Mouse (Mus musculus): ENCODE measurements around the gene Gnb5. TPM values are rescaled to one million over a fixed set of nuclear protein-coding genes. Genes with fewer than 3 reads are reported as not detected.
"Not testable (repeated sequence)": the region's sequence is repeated elsewhere in the genome, so short reads cannot be mapped to it uniquely, and the experiment has no call there.

The Gnb5 gene
- polyA plus RNA-seq, 1 experiment from 2014 or later, result 36.2 TPM

DNA sequence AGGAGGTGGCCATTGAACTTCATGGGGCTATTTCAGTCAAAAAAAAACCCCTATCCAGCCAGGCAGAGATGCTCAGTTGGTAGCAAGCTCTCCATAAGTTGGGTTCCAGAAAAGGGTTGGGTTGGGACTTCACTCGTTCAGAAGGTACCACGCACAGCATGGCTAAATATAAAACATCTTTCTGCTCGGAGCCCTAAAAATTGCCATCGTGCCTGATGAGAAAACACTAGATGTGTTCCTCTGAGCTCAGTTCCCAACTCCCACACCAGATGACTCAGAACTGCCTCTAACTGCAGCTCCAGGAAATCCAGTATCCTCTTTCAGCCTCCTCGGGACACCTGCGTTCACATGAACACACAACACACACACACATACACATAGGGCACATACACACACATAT, 31.9 kb downstream of the Gnb5 start:
- peaks cover 81% of the 10 kb centered on the region for H3K36me3 ChIP-seq (ENCODE audit: poor library complexity, severe bottlenecking)
- ATAC-seq, result no peak
- H3K4me3 ChIP-seq, result no peak overlapping the region
- H3K9ac ChIP-seq, result no peak overlapping the region
- H3K27me3 ChIP-seq, result no peaks in the 10 kb centered on the region
- no peaks in the 10 kb centered on the region for H3K9me3 ChIP-seq (replicated peaks)
- no peaks in the 10 kb centered on the region for H3K4me1 ChIP-seq
- H3K27ac ChIP-seq, result no peak overlapping the region
- WGBS, result 97% methylated on average over 6 of the region's 6 CpGs
- no peak overlapping the region for H3K4me2 ChIP-seq

DNA sequence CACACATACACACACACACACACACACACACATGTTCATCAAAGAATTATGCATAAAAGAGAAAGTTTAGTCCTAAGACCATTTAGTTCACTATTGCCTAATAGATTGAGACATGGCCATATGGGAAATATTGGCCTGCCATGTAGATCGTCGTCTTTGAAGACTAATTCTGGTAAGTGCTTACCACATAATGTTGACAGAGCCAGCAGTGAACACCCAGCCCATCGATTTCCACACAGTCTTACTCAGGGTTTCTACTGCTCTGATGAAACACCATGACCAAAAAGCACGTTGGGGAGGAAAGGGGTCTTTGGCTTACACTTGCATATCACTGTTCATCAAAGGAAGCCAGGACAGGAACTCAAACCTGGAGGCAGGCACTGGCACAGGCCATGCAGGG, 36.3 kb downstream of the Gnb5 start:
- H3K9ac ChIP-seq, result no peak overlapping the region
- H3K27me3 ChIP-seq, result no peaks in the 10 kb centered on the region
- H3K9me3 ChIP-seq (replicated peaks), result no peaks in the 10 kb centered on the region
- no peak for ATAC-seq
- no peaks in the 10 kb centered on the region for H3K4me1 ChIP-seq
- no peak overlapping the region for H3K27ac ChIP-seq
- 90% methylated on average over 4 of the region's 4 CpGs for WGBS
- peaks cover 54% of the 10 kb centered on the region for H3K36me3 ChIP-seq (ENCODE audit: poor library complexity, severe bottlenecking)
- no peak overlapping the region for H3K4me2 ChIP-seq
- no peak overlapping the region for H3K4me3 ChIP-seq

DNA sequence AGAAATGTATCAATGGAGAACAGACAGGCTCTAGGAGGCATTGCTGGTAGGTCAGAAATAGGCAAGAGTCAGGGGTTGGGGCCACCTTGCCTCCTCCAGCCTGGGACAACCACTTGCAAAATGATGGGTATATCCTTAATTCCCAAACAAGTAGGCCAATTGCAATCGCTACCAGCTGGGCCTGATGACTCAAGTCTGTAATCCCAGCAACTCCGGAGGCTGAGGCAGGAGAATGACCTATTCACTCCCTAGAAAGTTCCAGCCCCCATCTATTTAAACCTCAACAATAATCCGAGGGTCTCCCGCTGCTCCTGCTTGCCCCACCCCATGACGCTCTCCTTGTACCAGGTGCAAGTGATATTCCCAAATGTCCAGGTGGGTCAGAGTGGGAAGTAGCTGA, 41.4 kb downstream of the Gnb5 start, which contains the start of gene Bcl2l10:
TSS of gene Bcl2l10 (plus strand) at position 301 of the 400 bp plus-strand sequence.
- H3K27me3 ChIP-seq, result no peaks in the 10 kb centered on the region
- H3K36me3 ChIP-seq (ENCODE audit: poor library complexity, severe bottlenecking), result peaks cover 18% of the 10 kb centered on the region
- ATAC-seq, result no peak
- no peaks in the 10 kb centered on the region for H3K4me1 ChIP-seq
- 97% methylated on average over 5 of the region's 5 CpGs for WGBS
- H3K9ac ChIP-seq, result no peak within 1 kb of the TSS
- H3K9me3 ChIP-seq (replicated peaks), result no peaks in the 10 kb centered on the region
- no peak within 1 kb of the TSS for H3K4me3 ChIP-seq
- H3K27ac ChIP-seq, result no peak within 1 kb of the TSS
- H3K4me2 ChIP-seq, result no peak within 1 kb of the TSS

DNA sequence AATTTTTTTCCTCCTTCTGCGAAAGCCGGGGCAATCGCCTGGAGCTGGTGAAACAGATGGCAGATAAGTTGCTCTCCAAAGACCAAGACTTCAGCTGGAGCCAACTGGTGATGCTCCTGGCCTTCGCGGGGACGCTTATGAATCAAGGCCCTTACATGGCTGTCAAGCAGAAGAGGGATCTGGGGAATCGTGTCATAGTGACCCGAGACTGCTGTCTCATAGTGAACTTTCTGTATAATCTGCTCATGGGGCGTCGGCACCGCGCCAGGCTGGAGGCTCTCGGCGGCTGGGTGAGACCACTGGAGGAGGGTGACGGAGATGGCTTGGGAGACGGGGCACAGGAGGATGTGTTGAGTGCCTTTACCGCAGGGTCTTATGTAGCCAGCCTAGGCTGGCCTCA, 42.0 kb downstream of the Gnb5 start:
- ATAC-seq, result no peak
- H3K4me3 ChIP-seq, result no peak overlapping the region
- H3K27me3 ChIP-seq, result no peaks in the 10 kb centered on the region
- peaks cover 15% of the 10 kb centered on the region for H3K36me3 ChIP-seq (ENCODE audit: poor library complexity, severe bottlenecking)
- no peak overlapping the region for H3K27ac ChIP-seq
- H3K9ac ChIP-seq, result no peak overlapping the region
- H3K4me2 ChIP-seq, result no peak overlapping the region
- WGBS, result 96% methylated on average over 17 of the region's 17 CpGs
- H3K4me1 ChIP-seq, result no peaks in the 10 kb centered on the region
- H3K9me3 ChIP-seq (replicated peaks), result no peaks in the 10 kb centered on the region

DNA sequence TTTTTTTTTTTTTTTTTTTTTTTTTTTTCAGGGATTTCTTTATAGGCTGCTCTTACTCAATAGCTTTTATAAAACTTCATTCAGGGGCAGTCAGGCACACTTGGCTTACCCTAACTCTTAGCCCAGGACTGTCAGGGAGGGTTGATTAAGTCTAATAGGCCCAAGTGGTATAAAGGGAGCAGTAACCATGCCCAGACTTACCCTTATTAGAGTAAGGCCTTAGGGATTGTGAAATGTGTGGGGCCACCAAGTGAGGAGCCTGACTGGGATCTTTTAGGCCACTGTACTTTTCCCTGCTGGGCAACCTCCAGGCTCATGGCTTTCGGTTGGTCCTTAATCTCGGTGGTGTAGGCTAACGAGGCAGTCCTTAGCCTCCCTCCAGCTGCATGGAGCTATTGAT, 42.6 kb downstream of the Gnb5 start:
- WGBS, result 19% methylated on average over 3 of the region's 3 CpGs
- Histone ChIP-seq H3K9ac (no peak overlapping the region), H3K4me3 (no peak overlapping the region), H3K27ac (no peak overlapping the region), H3K4me2 (no peak overlapping the region), H3K36me3 (ENCODE audit: poor library complexity, severe bottlenecking) (peaks cover 11% of the 10 kb centered on the region), H3K9me3 (replicated peaks) (no peaks in the 10 kb centered on the region), H3K4me1 (no peaks in the 10 kb centered on the region), H3K27me3 (no peaks in the 10 kb centered on the region)
- ATAC-seq, result no peak

DNA sequence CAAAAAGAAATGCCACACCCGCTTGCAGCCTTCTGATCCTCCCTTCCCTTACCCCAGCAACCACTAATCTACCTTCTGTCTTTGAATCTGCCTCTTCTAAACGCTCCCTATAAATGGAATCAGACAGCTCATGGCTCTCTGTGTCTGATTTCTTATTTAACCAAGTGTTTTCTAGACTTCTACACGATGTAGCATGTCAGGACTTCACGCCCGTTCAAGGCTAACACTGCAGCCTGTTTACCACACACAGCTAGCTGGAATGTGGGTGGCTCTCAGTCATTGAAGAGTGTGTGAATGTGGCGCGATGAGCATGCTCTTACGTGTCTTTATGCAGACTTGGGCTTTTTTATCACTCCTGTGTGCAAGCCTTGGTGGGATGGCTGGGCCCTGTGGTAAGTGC, 47.0 kb downstream of the Gnb5 start:
- ATAC-seq, result no peak
- H3K9ac ChIP-seq, result no peak overlapping the region
- no peaks in the 10 kb centered on the region for H3K9me3 ChIP-seq (replicated peaks)
- no peak overlapping the region for H3K27ac ChIP-seq
- H3K36me3 ChIP-seq (ENCODE audit: poor library complexity, severe bottlenecking), result no peaks in the 10 kb centered on the region
- no peaks in the 10 kb centered on the region for H3K4me1 ChIP-seq
- no peaks in the 10 kb centered on the region for H3K27me3 ChIP-seq
- no peak overlapping the region for H3K4me2 ChIP-seq
- H3K4me3 ChIP-seq, result no peak overlapping the region
- 80% methylated on average over 8 of the region's 8 CpGs for WGBS

DNA sequence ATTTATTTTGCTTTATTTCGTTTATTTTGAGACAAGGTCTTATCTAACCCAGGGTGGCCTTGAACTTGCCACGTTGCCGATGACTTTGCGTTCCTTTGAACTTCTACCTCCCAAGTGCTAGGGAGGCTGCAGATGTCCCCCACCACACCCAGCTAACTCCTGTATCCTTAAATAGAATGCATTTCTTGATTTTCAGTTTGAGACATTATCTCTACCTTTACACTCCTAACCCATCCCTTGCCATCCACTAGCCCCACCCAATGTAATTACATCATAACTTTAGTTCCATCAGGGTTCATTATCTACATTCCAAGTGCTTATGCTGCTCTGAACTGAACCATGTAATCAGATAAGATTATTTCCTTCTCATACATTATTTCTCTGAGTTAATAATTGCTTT, 49.7 kb downstream of the Gnb5 start:
- no peaks in the 10 kb centered on the region for H3K36me3 ChIP-seq (ENCODE audit: poor library complexity, severe bottlenecking)
- H3K9ac ChIP-seq, result no peak overlapping the region
- no peak for ATAC-seq
- no peaks in the 10 kb centered on the region for H3K27me3 ChIP-seq
- H3K9me3 ChIP-seq (replicated peaks), result no peaks in the 10 kb centered on the region
- WGBS, result 88% methylated on average over 4 of the region's 4 CpGs
- H3K4me2 ChIP-seq, result no peak overlapping the region
- H3K4me3 ChIP-seq, result no peak overlapping the region
- H3K27ac ChIP-seq, result no peak overlapping the region
- no peaks in the 10 kb centered on the region for H3K4me1 ChIP-seq

DNA sequence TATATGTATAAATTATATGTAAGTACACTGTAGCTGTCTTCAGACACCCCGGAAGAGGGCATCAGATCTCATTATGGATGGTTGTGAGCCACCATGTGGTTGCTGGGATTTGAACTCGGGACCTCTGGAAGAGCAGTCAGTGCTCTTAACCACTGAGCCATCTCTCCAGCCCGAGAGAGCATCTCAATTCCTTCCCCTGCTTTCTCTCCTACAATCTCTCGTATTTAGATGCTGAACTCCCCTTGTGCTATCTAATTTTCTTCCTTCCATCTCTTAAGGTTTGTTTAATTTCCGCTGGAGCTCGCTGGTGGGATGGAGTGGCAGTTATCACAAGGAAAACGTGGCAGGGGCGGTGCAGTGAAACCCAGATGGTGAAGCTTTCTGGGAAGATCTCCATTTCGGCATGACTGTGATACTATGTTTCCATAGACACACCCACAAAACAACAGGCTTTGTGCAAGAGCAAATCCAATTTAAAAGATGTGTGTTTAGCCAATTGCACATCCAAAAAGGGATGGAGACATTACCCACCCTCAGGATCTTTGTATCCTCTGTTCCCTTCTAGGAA, 51.1 kb downstream of the Gnb5 start:
- H3K36me3 ChIP-seq (ENCODE audit: poor library complexity, severe bottlenecking), result no peaks in the 10 kb centered on the region
- H3K27me3 ChIP-seq, result no peaks in the 10 kb centered on the region
- H3K4me1 ChIP-seq, result no peaks in the 10 kb centered on the region
- H3K27ac ChIP-seq, result no peak overlapping the region
- WGBS, result 81% methylated on average over 9 of the region's 9 CpGs
- no peak overlapping the region for H3K4me2 ChIP-seq
- H3K9ac ChIP-seq, result no peak overlapping the region
- no peaks in the 10 kb centered on the region for H3K9me3 ChIP-seq (replicated peaks)
- no peak for ATAC-seq
- H3K4me3 ChIP-seq, result no peak overlapping the region

DNA sequence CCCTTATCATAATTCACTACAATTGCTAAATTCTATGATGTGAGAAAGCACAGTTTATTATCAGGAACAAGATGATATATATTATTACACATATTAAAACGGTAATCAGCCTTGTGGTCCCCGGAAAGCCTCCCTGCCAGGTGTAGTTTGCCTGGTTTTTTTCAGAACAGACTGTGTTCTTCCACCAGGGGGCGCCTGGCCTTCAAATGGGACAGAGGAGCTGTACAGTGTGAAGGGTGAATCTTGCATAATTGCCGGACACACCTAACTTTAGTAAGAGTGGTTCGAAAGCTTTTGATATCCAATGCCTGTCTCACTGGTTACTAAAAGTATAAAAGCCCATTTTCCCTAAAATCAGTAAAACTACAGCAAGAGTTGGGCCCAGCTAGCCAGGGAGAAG, 55.6 kb downstream of the Gnb5 start:
- Histone ChIP-seq H3K4me2 (no peak overlapping the region), H3K4me3 (no peak overlapping the region), H3K9ac (no peak overlapping the region), H3K4me1 (no peaks in the 10 kb centered on the region), H3K27ac (no peak overlapping the region), H3K27me3 (no peaks in the 10 kb centered on the region), H3K36me3 (ENCODE audit: poor library complexity, severe bottlenecking) (no peaks in the 10 kb centered on the region), H3K9me3 (replicated peaks) (no peaks in the 10 kb centered on the region)
- no peak for ATAC-seq
- WGBS, result 43% methylated on average over 5 of the region's 5 CpGs

DNA sequence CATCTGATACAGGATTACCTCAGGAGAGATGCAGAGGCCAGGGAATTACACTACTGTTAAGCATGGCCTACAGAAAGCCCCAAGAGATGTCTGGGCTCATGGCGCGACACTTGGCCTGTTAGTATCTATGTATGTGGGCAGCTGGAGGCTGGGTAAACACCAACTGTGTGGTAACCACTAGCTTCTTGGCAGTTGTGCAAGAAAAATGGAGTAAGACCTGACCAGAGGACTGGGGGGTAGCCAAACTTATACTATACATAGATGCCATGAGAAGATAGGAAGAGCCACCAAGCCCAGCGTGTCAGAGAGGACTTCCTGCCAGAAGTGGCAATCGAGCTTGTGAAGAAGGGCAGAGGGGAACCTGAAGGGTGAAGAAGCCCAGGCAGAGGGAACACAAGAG, 56.1 kb downstream of the Gnb5 start:
- H3K27me3 ChIP-seq, result no peaks in the 10 kb centered on the region
- H3K4me1 ChIP-seq, result no peaks in the 10 kb centered on the region
- 91% methylated on average over 4 of the region's 4 CpGs for WGBS
- no peaks in the 10 kb centered on the region for H3K36me3 ChIP-seq (ENCODE audit: poor library complexity, severe bottlenecking)
- H3K9ac ChIP-seq, result no peak overlapping the region
- no peaks in the 10 kb centered on the region for H3K9me3 ChIP-seq (replicated peaks)
- ATAC-seq, result no peak
- no peak overlapping the region for H3K27ac ChIP-seq
- no peak overlapping the region for H3K4me2 ChIP-seq
- no peak overlapping the region for H3K4me3 ChIP-seq

DNA sequence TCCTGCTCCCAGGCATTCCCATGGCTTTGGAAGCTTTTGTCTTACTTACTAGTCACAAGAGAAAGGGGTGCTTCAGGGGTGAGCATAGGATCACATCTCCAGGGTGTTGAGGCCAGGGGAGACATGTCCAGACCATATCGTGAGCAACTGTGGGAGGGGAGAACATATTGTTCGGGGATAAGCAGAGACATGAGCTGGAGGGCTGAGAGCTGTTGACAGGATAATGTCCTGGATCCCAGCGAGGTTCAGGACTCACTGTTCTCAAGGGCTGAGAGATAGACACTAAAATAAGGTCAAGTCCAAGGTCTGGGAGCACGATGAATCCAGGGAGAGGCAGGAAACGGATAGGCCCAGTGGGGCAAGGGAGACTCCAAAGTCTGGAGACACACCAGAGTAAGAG, 56.9 kb downstream of the Gnb5 start:
- Histone ChIP-seq H3K4me1 (no peaks in the 10 kb centered on the region), H3K4me3 (no peak overlapping the region), H3K27ac (no peak overlapping the region), H3K36me3 (ENCODE audit: poor library complexity, severe bottlenecking) (no peaks in the 10 kb centered on the region), H3K27me3 (no peaks in the 10 kb centered on the region), H3K9ac (no peak overlapping the region), H3K9me3 (replicated peaks) (no peaks in the 10 kb centered on the region), H3K4me2 (no peak overlapping the region)
- 88% methylated on average over 5 of the region's 5 CpGs for WGBS
- no peak for ATAC-seq

DNA sequence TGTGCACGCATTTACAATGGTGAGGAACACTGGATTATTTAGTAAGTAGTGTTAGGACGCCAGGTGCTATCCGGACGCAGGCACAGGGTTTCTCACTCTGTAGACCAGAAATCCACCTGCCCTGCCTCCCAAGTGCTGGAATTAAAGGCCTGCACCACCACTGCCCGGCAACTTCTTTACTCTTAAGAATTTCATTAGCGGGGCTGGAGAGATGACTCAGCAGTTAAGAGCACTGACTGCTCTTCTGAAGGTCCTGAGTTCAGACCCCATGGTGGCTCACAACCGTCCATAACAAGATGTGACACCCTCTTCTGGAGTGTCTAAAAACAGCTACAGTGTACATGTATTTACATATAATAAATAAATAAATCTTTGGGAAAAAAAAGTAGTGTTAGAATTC, 57.6 kb downstream of the Gnb5 start:
- not testable (repeated sequence) for H3K36me3 ChIP-seq (ENCODE audit: poor library complexity, severe bottlenecking); H3K4me1 ChIP-seq; H3K9ac ChIP-seq; ATAC-seq; H3K4me3 ChIP-seq; H3K9me3 ChIP-seq (replicated peaks); H3K4me2 ChIP-seq; H3K27ac ChIP-seq; H3K27me3 ChIP-seq
- 64% methylated on average over 7 of the region's 7 CpGs for WGBS

DNA sequence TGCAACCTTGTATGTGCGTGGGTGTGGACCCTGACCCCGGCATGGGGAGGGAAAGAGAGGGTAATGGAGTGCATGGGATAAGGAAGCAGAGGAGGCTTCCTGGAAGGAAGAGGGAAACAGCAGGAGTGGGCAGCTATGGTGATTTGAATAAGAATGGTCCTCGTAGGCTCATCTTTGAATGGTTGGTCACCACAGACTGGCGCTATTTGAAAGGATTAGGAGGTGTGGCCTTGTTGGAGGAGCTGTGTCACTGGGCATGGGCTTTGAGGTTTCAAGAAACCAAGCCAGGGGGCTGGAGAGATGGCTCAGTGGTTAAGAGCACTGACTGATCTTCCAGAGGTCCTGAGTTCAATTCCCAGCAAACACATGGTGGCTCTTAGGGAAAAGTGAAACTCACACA, 59.1 kb downstream of the Gnb5 start:
- no peak for ATAC-seq
- WGBS, result 69% methylated on average over 4 of the region's 4 CpGs
- no peak overlapping the region for H3K4me3 ChIP-seq

More for the DNA sequence above, 59.1 kb downstream of the Gnb5 start:
- Histone ChIP-seq H3K4me2 (no peak overlapping the region), H3K27me3 (no peaks in the 10 kb centered on the region), H3K9me3 (replicated peaks) (no peaks in the 10 kb centered on the region), H3K27ac (no peak overlapping the region), H3K4me1 (no peaks in the 10 kb centered on the region), H3K9ac (no peak overlapping the region), H3K36me3 (ENCODE audit: poor library complexity, severe bottlenecking) (no peaks in the 10 kb centered on the region)

Measured in forebrain, embryonic 13.5 days (tissue).